Mouse (Mus musculus): Measurements from ENCODE around the gene Rpp25l. TPM values are rescaled to one million over a fixed set of nuclear protein-coding genes. Genes with fewer than 3 reads are reported as not detected.
A peak's percentile ranks its signal among the peaks of the same experiment; 100 is the strongest.

Rpp25l gene
- polyA plus RNA-seq, 1 experiment from 2014 or later: 71.9 TPM

- peak; percentile 95 for ATAC-seq (replicated peaks; ENCODE audit: low FRiP score, low TSS enrichment, low read depth)
- H3K4me1 ChIP-seq (replicated peaks; ENCODE audit: control insufficient read depth, insufficient read depth, low read length): peaks cover 12% of the 10 kb centered on the region
- under 1% methylated on average over 27 of the region's 27 CpGs for WGBS
These were observed 27.8 kb upstream of the Rpp25l start for GRCm38 (mm10) chr4:41741158-41741560.

GRCm38 (mm10) chr4:41740380-41741157 lies 27.2 kb upstream of the Rpp25l start:
- 1% methylated on average over 45 of the region's 48 CpGs for WGBS
- ATAC-seq (replicated peaks; ENCODE audit: low FRiP score, low TSS enrichment, low read depth) (peak; percentile 85), DNase-seq (ENCODE audit: low spot score) (no peak)
- Histone ChIP-seq H3K4me3 (ENCODE audit: low read depth, low read length) (peak overlapping the region; percentile 76), H3K9ac (ENCODE audit: low read length) (peak overlapping the region; percentile 69), H3K27me3 (replicated peaks; ENCODE audit: control insufficient read depth, insufficient read depth, low read length) (no peaks in the 10 kb centered on the region), H3K36me3 (ENCODE audit: control insufficient read depth, insufficient read depth, low read length) (peaks cover 16% of the 10 kb centered on the region), H3K27ac (ENCODE audit: low read depth) (peak overlapping the region; percentile 82), H3K4me1 (replicated peaks; ENCODE audit: control insufficient read depth, insufficient read depth, low read length) (peaks cover 12% of the 10 kb centered on the region), H3K4me2 (ENCODE audit: low read length) (peak overlapping the region; percentile 94), H3K9me3 (ENCODE audit: control insufficient read depth, low read length) (0 out of 2 replicates have a peak, but pooled peaks cover 2% of the 10 kb centered on the region)

More at GRCm38 (mm10) chr4:41741158-41741560, 27.8 kb upstream of the Rpp25l start:
- Histone ChIP-seq H3K4me3 (ENCODE audit: low read depth, low read length) (peak overlapping the region; percentile 76), H3K27ac (ENCODE audit: low read depth) (peak overlapping the region; percentile 82), H3K4me2 (ENCODE audit: low read length) (peak overlapping the region; percentile 94), H3K36me3 (ENCODE audit: control insufficient read depth, insufficient read depth, low read length) (peaks cover 16% of the 10 kb centered on the region), H3K9ac (ENCODE audit: low read length) (peak overlapping the region; percentile 69), H3K27me3 (replicated peaks; ENCODE audit: control insufficient read depth, insufficient read depth, low read length) (no peaks in the 10 kb centered on the region), H3K9me3 (ENCODE audit: control insufficient read depth, low read length) (0 out of 2 replicates have a peak, but pooled peaks cover 4% of the 10 kb centered on the region)
- peak; percentile 94 for DNase-seq (ENCODE audit: low spot score)

GRCm38 (mm10) chr4:41739260-41739659 lies 25.9 kb upstream of the Rpp25l start:
- H3K9ac ChIP-seq (ENCODE audit: low read length): no peak overlapping the region
- H3K4me2 ChIP-seq (ENCODE audit: low read length): no peak overlapping the region
- H3K27ac ChIP-seq (ENCODE audit: low read depth): no peak overlapping the region
- 0 out of 2 replicates have a peak, but pooled peaks cover 2% of the 10 kb centered on the region for H3K9me3 ChIP-seq (ENCODE audit: control insufficient read depth, low read length)
- H3K4me1 ChIP-seq (replicated peaks; ENCODE audit: control insufficient read depth, insufficient read depth, low read length): peaks cover 12% of the 10 kb centered on the region
- DNase-seq (ENCODE audit: low spot score) (no peak), ATAC-seq (replicated peaks; ENCODE audit: low FRiP score, low TSS enrichment, low read depth) (no peak)
- peaks cover 16% of the 10 kb centered on the region for H3K36me3 ChIP-seq (ENCODE audit: control insufficient read depth, insufficient read depth, low read length)
- H3K27me3 ChIP-seq (replicated peaks; ENCODE audit: control insufficient read depth, insufficient read depth, low read length): no peaks in the 10 kb centered on the region
- H3K4me3 ChIP-seq (ENCODE audit: low read depth, low read length): no peak overlapping the region
- 93% methylated on average over 13 of the region's 13 CpGs for WGBS

GRCm38 (mm10) chr4:41738256-41738603 lies 24.9 kb upstream of the Rpp25l start:
- no peak for ATAC-seq (replicated peaks; ENCODE audit: low FRiP score, low TSS enrichment, low read depth)
- Histone ChIP-seq H3K4me3 (ENCODE audit: low read depth, low read length) (no peak overlapping the region), H3K9ac (ENCODE audit: low read length) (no peak overlapping the region), H3K36me3 (ENCODE audit: control insufficient read depth, insufficient read depth, low read length) (peaks cover 16% of the 10 kb centered on the region), H3K27ac (ENCODE audit: low read depth) (no peak overlapping the region), H3K27me3 (replicated peaks; ENCODE audit: control insufficient read depth, insufficient read depth, low read length) (peaks cover 6% of the 10 kb centered on the region), H3K4me1 (replicated peaks; ENCODE audit: control insufficient read depth, insufficient read depth, low read length) (peaks cover 12% of the 10 kb centered on the region), H3K4me2 (ENCODE audit: low read length) (no peak overlapping the region), H3K9me3 (ENCODE audit: control insufficient read depth, low read length) (0 out of 2 replicates have a peak, but pooled peaks cover 2% of the 10 kb centered on the region)
- 78% methylated on average over 1 of the region's 1 CpGs for WGBS
- DNase-seq (ENCODE audit: low spot score): no peak

GRCm38 (mm10) chr4:41737602-41738255 lies 24.4 kb upstream of the Rpp25l start:
- no peak overlapping the region for H3K27ac ChIP-seq (ENCODE audit: low read depth)
- H3K9me3 ChIP-seq (ENCODE audit: control insufficient read depth, low read length): 0 out of 2 replicates have a peak, but pooled peaks cover 2% of the 10 kb centered on the region
- 32% methylated on average over 8 of the region's 8 CpGs for WGBS

GRCm38 (mm10) chr4:41731052-41731765 lies 17.9 kb upstream of the Rpp25l start, which contains the start of gene Arid3c:
Arid3c (minus strand) TSS chr4:41731142.
- DNase-seq (ENCODE audit: low spot score) (peak; percentile 66), ATAC-seq (replicated peaks; ENCODE audit: low FRiP score, low TSS enrichment, low read depth) (0 out of 2 replicates have a peak, but pooled peaks have one; percentile 34)
- Histone ChIP-seq H3K4me1 (replicated peaks; ENCODE audit: control insufficient read depth, insufficient read depth, low read length) (peaks cover 6% of the 10 kb centered on the region; the same call in 1 of the 2 replicates), H3K4me2 (ENCODE audit: low read length) (peak within 1 kb of the TSS; percentile 44), H3K9me3 (ENCODE audit: control insufficient read depth, low read length) (0 out of 2 replicates have a peak, but pooled peaks cover 2% of the 10 kb centered on the region), H3K4me3 (ENCODE audit: low read depth, low read length) (peak within 1 kb of the TSS; percentile 25), H3K27me3 (replicated peaks; ENCODE audit: control insufficient read depth, insufficient read depth, low read length) (peaks cover 71% of the 10 kb centered on the region), H3K36me3 (ENCODE audit: control insufficient read depth, insufficient read depth, low read length) (no peaks in the 10 kb centered on the region), H3K9ac (ENCODE audit: low read length) (no peak within 1 kb of the TSS), H3K27ac (ENCODE audit: low read depth) (no peak within 1 kb of the TSS)
- 1% methylated on average over 49 of the region's 50 CpGs for WGBS

More at GRCm38 (mm10) chr4:41737602-41738255, 24.4 kb upstream of the Rpp25l start:
- no peak overlapping the region for H3K9ac ChIP-seq (ENCODE audit: low read length)
- H3K36me3 ChIP-seq (ENCODE audit: control insufficient read depth, insufficient read depth, low read length): peaks cover 16% of the 10 kb centered on the region
- ATAC-seq (replicated peaks; ENCODE audit: low FRiP score, low TSS enrichment, low read depth) (peak; percentile 65), DNase-seq (ENCODE audit: low spot score) (peak; percentile 77)
- H3K4me1 ChIP-seq (replicated peaks; ENCODE audit: control insufficient read depth, insufficient read depth, low read length): peaks cover 12% of the 10 kb centered on the region
- no peak overlapping the region for H3K4me3 ChIP-seq (ENCODE audit: low read depth, low read length)
- H3K27me3 ChIP-seq (replicated peaks; ENCODE audit: control insufficient read depth, insufficient read depth, low read length): peaks cover 11% of the 10 kb centered on the region
- no peak overlapping the region for H3K4me2 ChIP-seq (ENCODE audit: low read length)

GRCm38 (mm10) chr4:41726826-41727621 lies 13.7 kb upstream of the Rpp25l start:
- ATAC-seq (replicated peaks; ENCODE audit: low FRiP score, low TSS enrichment, low read depth) (no peak), DNase-seq (ENCODE audit: low spot score) (no peak)
- H3K36me3 ChIP-seq (ENCODE audit: control insufficient read depth, insufficient read depth, low read length): no peaks in the 10 kb centered on the region
- peaks cover 8% of the 10 kb centered on the region; the same call in 1 of the 2 replicates for H3K4me1 ChIP-seq (replicated peaks; ENCODE audit: control insufficient read depth, insufficient read depth, low read length)
- H3K9ac ChIP-seq (ENCODE audit: low read length): no peak overlapping the region
- 20% methylated on average over 20 of the region's 20 CpGs for WGBS
- no peak overlapping the region for H3K4me3 ChIP-seq (ENCODE audit: low read depth, low read length)
- H3K9me3 ChIP-seq (ENCODE audit: control insufficient read depth, low read length): no peaks in the 10 kb centered on the region
- no peak overlapping the region for H3K27ac ChIP-seq (ENCODE audit: low read depth)
- no peak overlapping the region for H3K4me2 ChIP-seq (ENCODE audit: low read length)
- H3K27me3 ChIP-seq (replicated peaks; ENCODE audit: control insufficient read depth, insufficient read depth, low read length): peaks cover 80% of the 10 kb centered on the region

Measured in intestine, embryonic 14.5 days (tissue).